Mouse (Mus musculus) embryonic facial prominence, embryonic 15.5 days (tissue): Measurements from ENCODE around the gene Dmrtc1a. TPM values are rescaled to one million over a fixed set of nuclear protein-coding genes. Genes with fewer than 3 reads are reported as not detected.
"Not testable (repeated sequence)": the region's sequence is repeated elsewhere in the genome, so short reads cannot be mapped to it uniquely, and the experiment has no call there.

Experiments
- ATAC-seq: fragments of 200-750 bp; cut with Nextera tagmentation; 2 replicates; pipeline ENCODE4 v1.8.0; 2017; ENCODE audit warnings: low read depth, moderate TSS enrichment; ENCODE audit not compliant: insufficient number of reproducible peaks, low FRiP score, low TSS enrichment
- H3K27ac ChIP-seq: fragments of 300-500 bp; sonication (generic); replicated peaks from 2 replicates; pipeline ENCODE4 v1.5.1; 2015; ENCODE audit warnings: mild to moderate bottlenecking, inconsistent platforms
- H3K27me3 ChIP-seq: fragments of 300-500 bp; sonication (generic); 2 replicates; pipeline ENCODE4 v1.6.1; 2015; ENCODE audit warnings: inconsistent platforms
- H3K36me3 ChIP-seq: fragments of 300-500 bp; sonication (generic); 2 replicates; pipeline ENCODE4 v1.6.1; 2015; ENCODE audit warnings: mild to moderate bottlenecking, inconsistent platforms
- H3K4me1 ChIP-seq: fragments of 300-500 bp; sonication (generic); 2 replicates; pipeline ENCODE4 v1.6.1; 2015; ENCODE audit warnings: inconsistent platforms
- H3K4me2 ChIP-seq: fragments of 300-500 bp; sonication (generic); replicated peaks from 2 replicates; pipeline ENCODE4 v1.6.1; 2015; ENCODE audit warnings: mild to moderate bottlenecking, inconsistent platforms
- H3K4me3 ChIP-seq: fragments of 300-500 bp; sonication (generic); replicated peaks from 2 replicates; pipeline ENCODE4 v1.5.1; 2015; ENCODE audit warnings: mild to moderate bottlenecking, inconsistent platforms
- H3K9ac ChIP-seq: fragments of 300-500 bp; sonication (generic); 2 replicates; pipeline ENCODE4 v1.6.1; 2015; ENCODE audit warnings: inconsistent platforms
- H3K9me3 ChIP-seq: fragments of 300-500 bp; sonication (generic); replicated peaks from 2 replicates; pipeline ENCODE4 v1.6.1; 2016; ENCODE audit warnings: inconsistent platforms
- WGBS: fragments of 180-500 bp; shearing (Covaris S2); methylation state at CpG from one replicate; pipeline ENCODE4 v1.1.7; 2015; 5-methylcytosine and 5-hydroxymethylcytosine counted together
- polyA plus RNA-seq: library from polyadenylated mRNA; unstranded; fragments of >200 nt; fragmentation: Nextera tagmentation; extraction: Ambion mirVana; gene quantifications from 2 replicates; pipeline ENCODE4 v1.2.1, GENCODE M21; 2015

Dmrtc1a gene
- polyA plus RNA-seq: 0.95 and 1.2 TPM in 2 replicates

DNA sequence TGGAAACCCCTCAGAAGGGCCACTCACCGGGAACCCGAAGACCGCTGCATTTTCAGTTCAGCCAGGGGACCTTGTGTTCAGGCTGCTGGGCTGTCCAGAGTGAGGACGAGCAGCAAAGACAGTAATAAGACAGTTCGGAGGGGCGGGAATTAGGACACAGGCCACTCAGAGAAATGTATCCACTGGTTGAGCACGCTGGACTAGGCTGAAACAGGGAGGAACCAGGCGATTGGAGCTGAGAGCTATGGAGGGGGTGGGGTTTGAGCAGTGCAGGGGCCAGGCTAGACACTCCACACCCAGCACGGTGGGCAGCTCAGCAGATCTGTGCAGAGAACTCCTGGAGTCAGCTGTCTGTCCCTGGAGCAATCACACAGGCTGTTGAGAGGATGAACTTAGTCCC lies at the start of gene Dmrtc1a, which contains the start of gene 1700011M02Rik:
TSS of gene Dmrtc1a (minus strand) at position 101 of the 400 bp plus-strand sequence.
TSS of gene 1700011M02Rik (plus strand) at position 319 of the 400 bp plus-strand sequence.
- not testable (repeated sequence) for H3K4me3 ChIP-seq, H3K4me2 ChIP-seq, H3K27ac ChIP-seq, H3K36me3 ChIP-seq, H3K4me1 ChIP-seq, H3K9ac ChIP-seq, ATAC-seq, H3K9me3 ChIP-seq
- H3K27me3 ChIP-seq: peaks cover 10% of the 10 kb centered on the region; the same call in 1 of the 2 replicates
- 79% methylated on average over 9 of the region's 9 CpGs for WGBS

DNA sequence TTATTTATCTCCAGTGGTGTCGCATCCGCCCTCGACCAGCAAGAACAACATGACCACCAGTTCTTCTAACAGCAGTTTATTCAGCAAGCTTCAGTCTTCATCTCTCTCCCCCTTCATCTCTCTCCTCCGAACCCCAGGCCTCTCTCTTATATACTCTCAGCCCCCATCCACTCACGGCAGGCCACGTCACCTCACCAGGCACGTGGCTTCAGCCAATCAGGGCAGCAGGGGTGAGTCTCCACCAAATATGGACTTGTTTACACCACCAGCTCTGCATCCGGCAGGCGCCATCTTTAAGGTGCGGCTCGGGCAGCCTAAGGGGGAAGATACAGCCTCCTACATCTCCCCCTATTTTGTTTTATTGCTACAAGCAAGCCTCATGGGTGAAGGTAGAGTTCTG lies 41.6 kb upstream of the Dmrtc1a start:
- not testable (repeated sequence) for H3K27me3 ChIP-seq, H3K4me1 ChIP-seq, H3K9me3 ChIP-seq, H3K36me3 ChIP-seq, ATAC-seq, H3K4me2 ChIP-seq, H3K27ac ChIP-seq, H3K4me3 ChIP-seq, H3K9ac ChIP-seq
- 89% methylated on average over 11 of the region's 11 CpGs for WGBS

DNA sequence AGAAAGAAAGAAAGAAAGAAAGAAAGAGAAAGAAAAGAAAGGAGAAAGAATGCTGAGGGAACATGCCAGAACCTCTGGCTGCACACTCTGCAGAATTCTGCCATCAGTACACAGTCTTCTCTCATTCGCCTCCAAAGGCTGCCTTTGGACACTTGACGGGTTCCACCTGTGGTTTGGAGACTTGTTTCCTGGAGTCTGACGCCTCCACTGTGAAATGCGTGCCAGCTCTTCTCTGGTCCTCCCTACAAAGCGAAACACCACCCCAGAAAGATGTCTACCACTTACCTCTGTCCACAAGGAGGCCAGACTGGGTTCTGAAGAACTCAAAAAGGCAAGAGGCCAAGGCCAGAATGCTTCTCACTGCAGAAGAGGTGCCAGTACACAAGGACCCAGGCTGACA lies 28.3 kb upstream of the Dmrtc1a start:
- Histone ChIP-seq H3K9me3 (no peaks in the 10 kb centered on the region), H3K4me3 (no peak overlapping the region), H3K4me1 (no peaks in the 10 kb centered on the region), H3K27me3 (peaks cover 20% of the 10 kb centered on the region), H3K9ac (no peak overlapping the region), H3K36me3 (no peaks in the 10 kb centered on the region), H3K4me2 (no peak overlapping the region), H3K27ac (no peak overlapping the region)
- WGBS: 71% methylated on average over 5 of the region's 5 CpGs
- ATAC-seq: no peak

DNA sequence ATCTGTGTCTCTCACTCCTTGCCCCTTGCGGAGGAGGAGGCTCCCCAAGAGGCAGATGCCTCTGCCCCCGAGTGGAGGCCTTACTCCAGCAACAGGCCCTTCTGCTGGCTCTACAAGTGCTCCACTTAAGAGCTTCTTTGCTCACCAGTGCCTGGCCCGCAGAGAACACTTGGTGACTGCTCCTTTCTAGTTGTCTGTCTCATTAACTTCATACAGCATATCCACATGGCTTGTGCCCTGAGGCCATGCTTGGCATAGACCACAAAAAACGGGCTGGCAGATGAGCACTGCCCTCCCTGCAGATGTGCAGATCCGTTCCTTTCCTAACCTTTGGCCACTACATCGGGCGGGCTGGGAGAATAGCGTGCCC lies 25.9 kb upstream of the Dmrtc1a start:
- H3K9me3 ChIP-seq: no peaks in the 10 kb centered on the region
- H3K4me2 ChIP-seq: peak overlapping the region; percentile 66
- peak overlapping the region; percentile 54 for H3K4me3 ChIP-seq
- H3K27me3 ChIP-seq: peaks cover 20% of the 10 kb centered on the region
- H3K36me3 ChIP-seq: no peaks in the 10 kb centered on the region
- 42% methylated on average over 7 of the region's 8 CpGs for WGBS
- no peak for ATAC-seq
- H3K4me1 ChIP-seq: no peaks in the 10 kb centered on the region
- H3K9ac ChIP-seq: no peak overlapping the region
- no peak overlapping the region for H3K27ac ChIP-seq

DNA sequence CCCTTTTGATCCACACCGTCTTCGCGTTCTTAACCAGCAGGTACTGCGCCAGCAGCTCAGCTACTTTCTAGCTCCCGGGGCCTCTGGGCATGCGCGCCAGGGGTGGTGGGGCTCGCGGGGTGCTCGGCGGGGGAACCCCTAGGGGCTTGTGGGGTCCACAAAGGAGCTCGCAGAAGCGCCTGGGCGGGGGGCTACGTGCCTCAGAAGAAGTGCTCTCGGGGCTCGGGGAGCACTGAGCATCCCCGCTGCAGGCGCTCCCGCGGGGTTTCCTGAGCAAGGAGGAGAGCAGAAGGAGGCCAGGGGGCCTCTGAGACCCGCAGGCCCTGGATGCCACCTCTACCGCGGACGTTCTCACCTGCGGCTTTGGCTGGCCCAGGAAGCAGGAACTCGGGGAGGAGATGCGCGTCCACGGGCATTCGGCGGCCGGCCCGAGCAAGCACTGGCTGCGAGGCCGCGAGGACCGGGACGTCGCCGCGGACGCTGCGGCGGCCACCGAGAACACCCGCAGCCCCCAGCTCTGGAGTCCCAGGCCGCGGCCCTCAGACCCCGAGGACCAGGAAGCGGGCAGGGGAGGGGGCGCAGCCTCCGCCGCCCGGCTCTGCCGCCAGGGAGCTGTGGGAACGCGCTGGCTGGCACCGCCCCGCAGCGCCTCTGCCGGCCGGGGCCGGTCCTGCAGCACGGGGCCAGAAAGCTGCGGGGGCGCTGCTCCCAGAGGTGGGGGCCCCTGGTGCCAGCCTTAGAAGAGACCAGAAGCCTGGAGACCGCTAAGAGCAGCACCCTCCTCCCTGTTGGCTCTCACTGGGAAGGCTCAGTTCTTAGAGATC lies 25.3 kb upstream of the Dmrtc1a start:
- no peak overlapping the region for H3K27ac ChIP-seq
- peak overlapping the region; percentile 54 for H3K4me3 ChIP-seq
- peaks cover 20% of the 10 kb centered on the region for H3K27me3 ChIP-seq
- H3K4me1 ChIP-seq: no peaks in the 10 kb centered on the region
- WGBS: 14% methylated on average over 55 of the region's 68 CpGs
- no peaks in the 10 kb centered on the region for H3K9me3 ChIP-seq
- peak; percentile 19; the same call in 1 of the 2 replicates for ATAC-seq
- peak overlapping the region; percentile 66 for H3K4me2 ChIP-seq
- H3K9ac ChIP-seq: peak overlapping the region; percentile 33
- no peaks in the 10 kb centered on the region for H3K36me3 ChIP-seq

DNA sequence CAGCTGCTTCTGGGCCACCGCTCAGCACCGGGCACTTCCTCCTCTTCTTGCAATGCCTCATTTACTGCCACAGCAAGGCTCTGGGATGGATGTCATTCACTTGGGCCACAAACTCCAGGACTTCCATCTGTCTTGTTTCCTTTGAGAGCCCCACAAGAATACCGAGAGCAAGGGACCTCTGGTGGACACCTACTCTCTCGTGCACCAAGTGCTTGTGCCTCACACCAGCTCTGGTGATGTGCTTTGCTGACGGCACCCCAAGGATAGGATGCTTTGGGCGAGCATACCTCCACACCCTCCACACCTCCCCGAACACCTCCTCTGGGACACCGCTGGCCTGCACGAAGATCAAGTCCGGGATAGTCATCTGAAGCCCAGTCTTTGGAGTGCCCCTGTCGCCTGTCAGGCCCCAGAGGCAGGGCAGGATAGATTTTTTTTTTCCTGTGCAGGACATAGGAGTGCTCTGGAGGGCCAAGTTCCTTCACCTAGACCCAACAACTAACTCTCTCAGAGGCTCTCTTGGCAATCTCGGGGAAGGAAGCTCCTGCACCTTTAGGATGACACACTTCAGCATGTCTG lies 24.6 kb upstream of the Dmrtc1a start:
- Histone ChIP-seq H3K27ac (no peak overlapping the region), H3K27me3 (peaks cover 17% of the 10 kb centered on the region), H3K9me3 (no peaks in the 10 kb centered on the region), H3K36me3 (no peaks in the 10 kb centered on the region), H3K4me1 (no peaks in the 10 kb centered on the region), H3K4me2 (peak overlapping the region; percentile 66), H3K4me3 (peak overlapping the region; percentile 54), H3K9ac (0 out of 2 replicates have a peak overlapping the region, but pooled peaks have one; percentile 33)
- ATAC-seq: no peak
- 47% methylated on average over 12 of the region's 12 CpGs for WGBS

DNA sequence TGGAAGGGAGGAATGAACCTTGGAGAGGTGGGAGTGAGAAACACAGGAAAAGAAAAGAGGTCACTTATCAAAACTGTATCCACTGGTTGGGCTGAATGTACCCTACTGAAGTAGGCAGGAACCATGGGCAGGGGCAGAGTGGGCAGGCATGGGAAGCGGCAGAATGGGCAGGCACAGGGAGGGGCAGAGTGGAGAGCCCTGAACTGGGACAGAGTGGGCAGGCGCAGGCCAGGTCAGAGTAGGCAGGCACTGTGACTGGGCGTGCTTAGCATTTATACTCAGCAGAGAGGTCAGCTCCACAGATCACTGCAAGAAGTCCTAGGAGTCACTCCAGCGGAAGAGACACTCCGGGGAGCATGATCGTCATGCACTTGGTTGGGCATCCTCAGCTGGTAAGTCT lies 19.6 kb upstream of the Dmrtc1a start, which contains the start of gene 1700018G05Rik:
TSS of gene 1700018G05Rik (plus strand) at position 301 of the 400 bp plus-strand sequence.
- H3K4me1 ChIP-seq, H3K9me3 ChIP-seq, H3K4me2 ChIP-seq, H3K4me3 ChIP-seq, H3K9ac ChIP-seq, H3K27ac ChIP-seq, H3K27me3 ChIP-seq, ATAC-seq, H3K36me3 ChIP-seq: not testable (repeated sequence)
- 88% methylated on average over 6 of the region's 6 CpGs for WGBS

DNA sequence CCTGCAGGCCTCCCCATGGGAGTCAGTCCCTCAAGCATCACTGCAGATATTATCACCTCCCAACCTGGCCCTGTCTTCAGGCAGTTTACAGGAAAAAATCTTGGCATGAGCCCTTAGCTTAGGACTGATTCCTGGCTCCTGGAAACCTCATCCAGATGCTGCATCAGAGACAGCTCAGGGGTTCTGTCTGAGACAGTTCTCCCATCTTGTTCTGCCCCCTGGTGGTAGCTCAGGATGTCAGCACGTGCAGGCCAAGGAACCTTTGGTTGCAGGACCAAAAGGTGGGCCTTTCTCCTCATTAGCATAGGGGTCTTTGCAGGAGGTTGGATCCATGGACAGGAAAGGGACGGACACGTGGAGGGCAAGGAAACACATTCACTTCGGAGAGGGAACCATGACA lies 18.2 kb upstream of the Dmrtc1a start:
- not testable (repeated sequence) for H3K9ac ChIP-seq, H3K4me1 ChIP-seq, H3K9me3 ChIP-seq, H3K4me3 ChIP-seq, H3K27ac ChIP-seq, H3K4me2 ChIP-seq, H3K36me3 ChIP-seq, ATAC-seq, H3K27me3 ChIP-seq
- WGBS: 6% methylated on average over 4 of the region's 4 CpGs

DNA sequence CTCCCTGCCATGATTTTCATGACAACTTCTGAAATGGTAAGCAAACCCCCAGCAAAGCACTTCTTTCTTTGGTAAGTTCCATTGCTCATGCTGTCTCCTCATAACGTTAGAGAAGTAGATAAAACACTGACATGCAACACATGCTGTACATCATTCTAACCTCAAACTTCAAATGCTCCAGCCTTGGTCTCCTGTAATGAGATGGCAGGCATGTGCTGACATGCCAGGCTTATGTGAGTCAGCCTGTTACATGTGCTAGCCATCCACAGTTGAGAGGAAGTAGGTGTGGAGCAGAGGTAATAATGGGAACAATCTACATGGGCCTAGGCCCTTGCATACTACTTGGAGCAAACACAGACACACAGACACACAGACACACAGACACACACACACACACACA lies 6.3 kb upstream of the Dmrtc1a start:
- H3K9me3 ChIP-seq, H3K27me3 ChIP-seq, H3K4me3 ChIP-seq, H3K27ac ChIP-seq, H3K36me3 ChIP-seq, H3K4me1 ChIP-seq, ATAC-seq, H3K4me2 ChIP-seq, H3K9ac ChIP-seq: not testable (repeated sequence)
- WGBS: 57% methylated on average over 1 of the region's 1 CpGs

DNA sequence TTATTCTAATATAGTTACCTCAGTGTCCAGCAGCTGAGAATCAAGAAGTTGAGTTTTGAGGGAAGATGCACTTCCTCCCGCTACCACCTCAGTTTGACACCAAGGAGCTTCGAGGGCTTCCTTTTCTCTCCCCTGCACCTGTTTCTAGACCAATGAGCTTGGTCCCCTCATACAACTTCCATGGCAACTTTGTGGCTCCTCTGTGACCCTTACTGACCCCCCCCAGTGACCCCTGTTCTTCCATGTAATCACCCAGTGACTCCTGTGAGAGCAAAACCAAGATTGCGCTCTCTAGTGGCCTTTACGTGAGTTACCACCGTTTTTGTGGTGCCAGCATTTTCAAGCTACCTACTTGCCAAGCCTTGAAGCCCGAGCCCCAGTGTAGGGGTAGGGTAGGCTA lies 40.6 kb downstream of the Dmrtc1a start, which contains the start of gene 1700031F05Rik:
TSS of gene 1700031F05Rik (minus strand) at position 101 of the 400 bp plus-strand sequence.
- Histone ChIP-seq H3K27ac (no peak within 1 kb of the TSS), H3K4me3 (no peak within 1 kb of the TSS), H3K36me3 (no peaks in the 10 kb centered on the region), H3K4me1 (no peaks in the 10 kb centered on the region), H3K9me3 (no peaks in the 10 kb centered on the region), H3K27me3 (no peaks in the 10 kb centered on the region), H3K9ac (no peak within 1 kb of the TSS), H3K4me2 (no peak within 1 kb of the TSS)
- 87% methylated on average over 6 of the region's 6 CpGs for WGBS
- no peak for ATAC-seq

DNA sequence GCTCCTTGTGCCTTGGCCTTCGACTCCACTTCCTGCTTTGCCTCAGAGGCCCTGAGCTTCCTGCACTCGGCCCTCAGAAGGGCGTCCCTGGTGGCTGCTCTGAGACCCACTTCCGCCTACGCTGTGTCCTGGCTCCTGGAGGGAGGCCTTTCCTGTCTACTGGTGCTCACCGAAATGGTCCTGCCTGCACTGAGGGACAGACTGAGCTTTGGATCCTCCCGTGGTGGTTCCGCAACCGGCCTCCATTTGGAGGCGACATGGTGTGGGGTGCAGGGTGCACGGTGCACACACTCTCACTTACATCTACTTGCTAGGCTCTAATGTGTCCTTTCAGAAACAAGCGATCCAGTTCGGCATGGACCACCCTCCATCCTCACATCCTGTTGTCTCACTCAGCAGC lies 54.0 kb downstream of the Dmrtc1a start, which contains the start of gene Dmrtc1c2:
TSS of gene Dmrtc1c2 (minus strand) at position 101 of the 400 bp plus-strand sequence.
- not testable (repeated sequence) for H3K36me3 ChIP-seq, H3K27ac ChIP-seq, H3K4me3 ChIP-seq, ATAC-seq, H3K9ac ChIP-seq, H3K27me3 ChIP-seq, H3K4me1 ChIP-seq, H3K9me3 ChIP-seq, H3K4me2 ChIP-seq
- WGBS: 88% methylated on average over 3 of the region's 13 CpGs
